Mouse (Mus musculus): Measurements from ENCODE around the gene Rpl23.
A peak's percentile ranks its signal among the peaks of the same experiment; 100 is the strongest.

GRCm38 (mm10) chr11:97781832-97782563, at the start of gene Rpl23:
- TF ChIP-seq POLR2A (IDR thresholded peaks at IDR 0.05; ENCODE audit: insufficient read depth, low read depth, low read length) = peak; percentile 89
- TF ChIP-seq CTCF (IDR thresholded peaks at IDR 0.05; ENCODE audit: insufficient read depth, low read depth, low read length) = no peak
